Mouse (Mus musculus) stomach, postnatal 0 days (tissue): ENCODE data around the gene Pigv.

Experiments used
- CTCF ChIP-seq: IDR thresholded peaks from 2 replicates; pipeline ENCODE4 v1.5.1; 2016; ENCODE audit warnings: antibody characterized with exemption, low read depth, mild to moderate bottlenecking, moderate library complexity
- EP300 ChIP-seq: optimal IDR thresholded peaks from 2 replicates; pipeline ENCODE3; 2016; ENCODE audit warnings: antibody characterized with exemption

DNA sequence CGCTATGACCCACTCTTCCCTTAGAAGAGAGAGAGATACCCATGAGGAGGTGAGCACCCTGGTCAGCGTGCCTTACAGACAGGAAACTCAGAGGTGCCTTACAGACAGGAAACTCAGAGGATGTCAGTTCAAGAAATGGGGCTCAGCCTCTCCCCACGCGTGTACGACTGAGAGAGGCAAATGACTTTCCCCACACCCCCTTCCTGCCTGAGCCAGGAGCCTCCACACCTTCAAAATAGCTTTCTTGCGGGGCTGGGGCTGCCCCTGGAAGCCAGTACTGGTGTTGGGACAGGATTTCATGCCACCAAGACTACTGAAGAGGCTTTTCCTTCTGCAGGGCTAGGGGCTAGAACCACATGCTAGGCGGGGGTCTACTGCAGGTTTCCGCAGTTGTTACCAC lies 51.8 kb downstream of the Pigv start:
- TF ChIP-seq EP300 (no peak), CTCF (no peak)
